Mouse (Mus musculus) erythroblast, embryonic 14.5 days (primary cell): ENCODE results near the gene Mlph. TPM values are rescaled to one million over a fixed set of nuclear protein-coding genes. Genes with fewer than 3 reads are reported as not detected.

Experiments
- H3K27me3 ChIP-seq: 2 replicates; pipeline ENCODE4 v1.6.1; 2012; ENCODE audit warnings: inconsistent platforms; ENCODE audit not compliant: control insufficient read depth
- H3K36me3 ChIP-seq: 2 replicates; pipeline ENCODE4 v1.6.1; 2012; ENCODE audit warnings: mild to moderate bottlenecking, inconsistent platforms; ENCODE audit not compliant: control insufficient read depth
- H3K4me1 ChIP-seq: 2 replicates; pipeline ENCODE4 v1.6.1; 2012; ENCODE audit warnings: inconsistent platforms; ENCODE audit not compliant: control insufficient read depth
- H3K4me3 ChIP-seq: replicated peaks from 2 replicates; pipeline ENCODE3; 2012; ENCODE audit warnings: moderate library complexity, mild to moderate bottlenecking, inconsistent platforms
- H3K9me3 ChIP-seq: 2 replicates; pipeline ENCODE4 v1.6.1; 2012; ENCODE audit warnings: low read length, inconsistent platforms, mixed read lengths; ENCODE audit not compliant: control insufficient read depth
- GATA1 ChIP-seq: IDR thresholded peaks from 2 replicates; pipeline ENCODE4 v1.6.1; 2012; ENCODE audit warnings: low read length, inconsistent platforms, mixed read lengths
- TAL1 ChIP-seq: IDR thresholded peaks from 3 replicates; pipeline ENCODE4 v1.6.1; 2012; ENCODE audit warnings: low read length, inconsistent platforms, mixed read lengths
- polyA plus RNA-seq: library from polyadenylated mRNA; stranded (reverse); fragments of >175 nt; gene quantifications from 2 replicates; pipeline ENCODE4 v1.2.3, GENCODE M21; 2012

Mlph gene
- polyA plus RNA-seq, result not detected in 2 replicates

- Histone ChIP-seq H3K4me3 (no peak within 1 kb of the TSS), H3K4me1 (no peaks in the 10 kb centered on the region; the same call in 1 of the 2 replicates), H3K27me3 (peaks cover 7% of the 10 kb centered on the region), H3K36me3 (no peaks in the 10 kb centered on the region), H3K9me3 (peaks cover 3% of the 10 kb centered on the region)
- TF ChIP-seq GATA1 (no peak), TAL1 (no peak)
Measured at GRCm38 (mm10) chr1:90914948-90915569, at the start of gene Mlph. Gene Mlph, plus strand, starts transcription at chr1:90915085.

- no peaks in the 10 kb centered on the region for H3K4me1 ChIP-seq
- TF ChIP-seq GATA1 (no peak), TAL1 (no peak)
- H3K4me3 ChIP-seq, result no peak overlapping the region
- no peaks in the 10 kb centered on the region for H3K27me3 ChIP-seq
- H3K36me3 ChIP-seq, result no peaks in the 10 kb centered on the region
- H3K9me3 ChIP-seq, result peaks cover 3% of the 10 kb centered on the region
Measured at GRCm38 (mm10) chr1:90866734-90867133, 48.2 kb upstream of the Mlph start.

- no peak overlapping the region for H3K4me3 ChIP-seq
- TF ChIP-seq TAL1 (no peak), GATA1 (no peak)
- H3K4me1 ChIP-seq, result no peaks in the 10 kb centered on the region
- no peaks in the 10 kb centered on the region for H3K27me3 ChIP-seq
- peaks cover 14% of the 10 kb centered on the region for H3K9me3 ChIP-seq
- H3K36me3 ChIP-seq, result no peaks in the 10 kb centered on the region
Measured at GRCm38 (mm10) chr1:90870581-90870980, 44.3 kb upstream of the Mlph start.

GRCm38 (mm10) chr1:90875371-90875770, 39.5 kb upstream of the Mlph start:
- TF ChIP-seq GATA1, result no peak
- TF ChIP-seq TAL1, result no peak
- Histone ChIP-seq H3K36me3 (no peaks in the 10 kb centered on the region), H3K9me3 (peaks cover 14% of the 10 kb centered on the region), H3K4me3 (no peak overlapping the region), H3K27me3 (no peaks in the 10 kb centered on the region), H3K4me1 (no peaks in the 10 kb centered on the region)

GRCm38 (mm10) chr1:90875961-90876360, 38.9 kb upstream of the Mlph start:
- TF ChIP-seq GATA1, result no peak
- no peak for TF ChIP-seq TAL1
- peaks cover 14% of the 10 kb centered on the region for H3K9me3 ChIP-seq
- no peaks in the 10 kb centered on the region for H3K27me3 ChIP-seq
- H3K36me3 ChIP-seq, result no peaks in the 10 kb centered on the region
- H3K4me1 ChIP-seq, result no peaks in the 10 kb centered on the region
- H3K4me3 ChIP-seq, result no peak overlapping the region

GRCm38 (mm10) chr1:90876486-90877270, 38.2 kb upstream of the Mlph start:
- H3K36me3 ChIP-seq, result no peaks in the 10 kb centered on the region
- TF ChIP-seq GATA1, result no peak
- no peak for TF ChIP-seq TAL1
- H3K27me3 ChIP-seq, result no peaks in the 10 kb centered on the region
- no peaks in the 10 kb centered on the region for H3K4me1 ChIP-seq
- no peak overlapping the region for H3K4me3 ChIP-seq
- peaks cover 11% of the 10 kb centered on the region for H3K9me3 ChIP-seq

GRCm38 (mm10) chr1:90885771-90886460, 29.0 kb upstream of the Mlph start:
- TF ChIP-seq TAL1 (no peak), GATA1 (no peak)
- Histone ChIP-seq H3K36me3 (no peaks in the 10 kb centered on the region), H3K9me3 (no peaks in the 10 kb centered on the region), H3K4me3 (no peak overlapping the region), H3K4me1 (no peaks in the 10 kb centered on the region), H3K27me3 (no peaks in the 10 kb centered on the region)

GRCm38 (mm10) chr1:90894521-90894920, 20.4 kb upstream of the Mlph start:
- H3K4me3 ChIP-seq, result no peak overlapping the region
- H3K4me1 ChIP-seq, result no peaks in the 10 kb centered on the region
- H3K27me3 ChIP-seq, result no peaks in the 10 kb centered on the region
- H3K36me3 ChIP-seq, result no peaks in the 10 kb centered on the region
- TF ChIP-seq GATA1, result no peak
- TF ChIP-seq TAL1, result no peak
- peaks cover 2% of the 10 kb centered on the region; the same call in 1 of the 2 replicates for H3K9me3 ChIP-seq

GRCm38 (mm10) chr1:90895004-90895403, 19.9 kb upstream of the Mlph start:
- no peaks in the 10 kb centered on the region for H3K27me3 ChIP-seq
- no peak overlapping the region for H3K4me3 ChIP-seq
- TF ChIP-seq TAL1 (no peak), GATA1 (no peak)
- no peaks in the 10 kb centered on the region for H3K4me1 ChIP-seq
- H3K9me3 ChIP-seq, result peaks cover 2% of the 10 kb centered on the region; the same call in 1 of the 2 replicates
- no peaks in the 10 kb centered on the region for H3K36me3 ChIP-seq
